Mouse (Mus musculus) heart, postnatal 0 days (tissue): ENCODE measurements around the gene Gm10226.

Source experiments
- CTCF ChIP-seq: IDR thresholded peaks from 2 replicates; pipeline ENCODE4 v1.5.1; 2016; ENCODE audit warnings: antibody characterized with exemption, control low read depth, low read depth
- EP300 ChIP-seq: IDR thresholded peaks from 2 replicates; pipeline ENCODE4 v1.6.1; 2016; ENCODE audit warnings: antibody characterized with exemption, low read depth

DNA sequence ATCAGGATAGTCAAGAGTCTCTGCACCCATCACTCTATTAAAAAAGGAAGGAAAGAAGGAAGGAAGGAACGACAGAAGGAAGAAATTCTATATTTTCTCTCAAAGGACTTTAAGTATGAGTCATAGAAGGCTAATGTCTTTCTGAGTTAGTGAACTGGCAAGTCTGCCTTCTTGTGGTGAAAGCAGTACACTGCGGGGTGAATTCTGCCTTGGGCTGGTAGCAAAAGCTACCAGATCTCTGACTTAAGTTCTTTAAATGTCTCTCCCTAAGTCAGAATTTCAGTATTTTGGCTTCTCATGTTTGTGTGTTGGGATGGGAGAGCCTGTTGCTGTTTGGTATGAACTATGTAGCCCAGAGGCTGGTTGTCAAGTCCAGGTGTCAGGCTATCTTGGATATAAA, 41.7 kb upstream of the Gm10226 start:
- peak; percentile 40; the same call in 1 of the 2 replicates for TF ChIP-seq CTCF
- no peak for TF ChIP-seq EP300
